Mouse (Mus musculus) erythroblast, embryonic 14.5 days (primary cell): ENCODE results near the gene Stxbp5l. TPM values are rescaled to one million over a fixed set of nuclear protein-coding genes. Genes with fewer than 3 reads are reported as not detected.

Experiments used
- H3K27me3 ChIP-seq: 2 replicates; pipeline ENCODE4 v1.6.1; 2012; ENCODE audit warnings: inconsistent platforms; ENCODE audit not compliant: control insufficient read depth
- H3K36me3 ChIP-seq: 2 replicates; pipeline ENCODE4 v1.6.1; 2012; ENCODE audit warnings: mild to moderate bottlenecking, inconsistent platforms; ENCODE audit not compliant: control insufficient read depth
- H3K4me1 ChIP-seq: 2 replicates; pipeline ENCODE4 v1.6.1; 2012; ENCODE audit warnings: inconsistent platforms; ENCODE audit not compliant: control insufficient read depth
- H3K4me3 ChIP-seq: replicated peaks from 2 replicates; pipeline ENCODE3; 2012; ENCODE audit warnings: moderate library complexity, mild to moderate bottlenecking, inconsistent platforms
- H3K9me3 ChIP-seq: 2 replicates; pipeline ENCODE4 v1.6.1; 2012; ENCODE audit warnings: low read length, inconsistent platforms, mixed read lengths; ENCODE audit not compliant: control insufficient read depth
- GATA1 ChIP-seq: IDR thresholded peaks from 2 replicates; pipeline ENCODE4 v1.6.1; 2012; ENCODE audit warnings: low read length, inconsistent platforms, mixed read lengths
- TAL1 ChIP-seq: IDR thresholded peaks from 3 replicates; pipeline ENCODE4 v1.6.1; 2012; ENCODE audit warnings: low read length, inconsistent platforms, mixed read lengths
- polyA plus RNA-seq: library from polyadenylated mRNA; stranded (reverse); fragments of >175 nt; gene quantifications from 2 replicates; pipeline ENCODE4 v1.2.3, GENCODE M21; 2012

Gene Stxbp5l
- 0.01 TPM in 1 of 2 replicates, not detected in the other for polyA plus RNA-seq

DNA sequence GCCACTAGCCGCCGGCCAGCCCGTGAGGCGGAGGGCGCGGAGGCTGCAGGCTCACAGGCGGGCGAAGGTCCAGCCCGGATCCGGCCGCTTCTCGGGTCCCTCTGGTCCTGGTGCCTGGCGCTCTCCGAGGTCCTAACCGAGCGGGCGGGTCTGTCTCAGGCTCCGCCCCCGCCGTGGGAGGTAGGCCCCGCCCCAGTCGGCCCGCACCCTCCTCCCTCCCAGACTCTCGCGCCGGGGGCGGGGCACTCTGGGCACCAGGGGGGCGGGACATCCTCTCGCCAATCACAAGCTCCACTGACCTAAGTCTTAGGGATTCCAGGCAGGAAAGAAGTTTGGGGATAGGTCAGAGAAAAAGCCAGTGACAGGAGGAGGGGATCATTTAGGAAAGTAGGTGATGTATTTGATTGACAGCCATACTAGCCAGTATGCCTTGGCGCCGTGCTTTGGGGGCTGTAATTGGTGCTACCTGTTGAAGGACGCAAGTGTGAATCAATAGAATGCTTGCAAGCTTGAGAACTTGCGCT lies at the start of gene Stxbp5l:
Gene Stxbp5l (minus strand): TSS at position 142 of the 524 bp plus-strand sequence.
- Histone ChIP-seq H3K27me3 (peaks cover 27% of the 10 kb centered on the region), H3K36me3 (no peaks in the 10 kb centered on the region), H3K4me3 (peak within 1 kb of the TSS; percentile 17), H3K9me3 (no peaks in the 10 kb centered on the region; the same call in 1 of the 2 replicates), H3K4me1 (peaks cover 9% of the 10 kb centered on the region)
- TF ChIP-seq GATA1, result no peak

DNA sequence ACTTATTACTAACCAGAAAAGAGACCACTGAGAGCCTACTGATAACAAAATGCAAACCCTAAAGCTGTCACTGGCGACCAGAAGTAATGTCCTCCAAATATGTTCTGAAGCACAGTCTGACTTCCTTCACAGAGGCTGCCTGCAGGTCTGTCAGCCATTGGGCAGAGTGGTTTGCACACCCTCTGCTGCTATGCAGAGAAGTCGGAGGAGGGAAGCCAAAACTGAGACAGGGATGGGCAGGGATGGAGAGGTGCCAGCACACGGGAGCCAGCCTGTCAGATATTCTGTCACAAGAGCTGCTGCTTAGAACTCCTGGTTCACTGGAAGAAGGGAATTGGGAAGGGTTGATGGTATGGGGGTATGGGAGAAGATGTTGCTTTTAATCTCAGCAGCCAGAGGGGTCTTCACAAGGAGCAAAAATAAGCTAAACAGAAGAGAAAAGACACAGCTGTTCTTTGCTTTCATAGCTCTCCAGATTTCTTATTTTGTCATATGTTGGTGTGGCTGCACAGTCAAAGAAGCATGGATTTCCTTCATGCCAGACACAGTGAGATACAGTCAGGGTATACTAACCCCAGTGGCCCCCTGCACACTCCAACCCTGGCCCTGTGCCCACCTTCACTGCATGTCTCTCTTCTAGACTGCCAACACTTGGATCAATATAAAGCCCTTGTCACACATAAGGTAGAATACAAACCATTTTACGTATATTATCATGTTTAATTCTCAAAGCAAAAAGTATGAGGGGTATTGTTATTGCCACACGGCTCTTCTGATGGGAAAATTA lies 48.8 kb upstream of the Stxbp5l start:
- no peaks in the 10 kb centered on the region for H3K36me3 ChIP-seq
- H3K4me3 ChIP-seq, result no peak overlapping the region
- H3K27me3 ChIP-seq, result no peaks in the 10 kb centered on the region
- TF ChIP-seq GATA1, result no peak
- no peak for TF ChIP-seq TAL1
- H3K4me1 ChIP-seq, result no peaks in the 10 kb centered on the region
- no peaks in the 10 kb centered on the region for H3K9me3 ChIP-seq

DNA sequence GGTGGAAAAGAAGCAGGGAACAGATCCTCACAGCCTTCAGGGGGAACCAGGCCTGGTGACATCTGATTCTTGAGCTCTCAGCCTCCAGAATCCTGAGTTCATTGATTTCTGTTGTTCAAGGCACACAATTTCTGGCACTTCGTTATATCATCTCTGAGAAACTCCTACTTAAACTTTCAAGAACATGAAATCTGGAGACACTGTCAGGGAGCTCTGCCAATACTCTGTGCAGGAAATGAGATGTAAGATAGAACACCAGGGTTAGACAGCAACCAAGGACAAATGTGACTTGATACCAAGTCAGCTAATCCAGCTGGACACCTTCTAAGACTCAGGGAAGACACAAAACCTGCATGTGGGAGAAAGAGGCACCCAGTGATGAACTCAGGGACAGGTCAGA lies 40.7 kb upstream of the Stxbp5l start:
- H3K4me3 ChIP-seq, result no peak overlapping the region
- H3K27me3 ChIP-seq, result no peaks in the 10 kb centered on the region
- TF ChIP-seq TAL1 (no peak), GATA1 (no peak)
- no peaks in the 10 kb centered on the region for H3K4me1 ChIP-seq
- no peaks in the 10 kb centered on the region for H3K9me3 ChIP-seq
- H3K36me3 ChIP-seq, result no peaks in the 10 kb centered on the region

DNA sequence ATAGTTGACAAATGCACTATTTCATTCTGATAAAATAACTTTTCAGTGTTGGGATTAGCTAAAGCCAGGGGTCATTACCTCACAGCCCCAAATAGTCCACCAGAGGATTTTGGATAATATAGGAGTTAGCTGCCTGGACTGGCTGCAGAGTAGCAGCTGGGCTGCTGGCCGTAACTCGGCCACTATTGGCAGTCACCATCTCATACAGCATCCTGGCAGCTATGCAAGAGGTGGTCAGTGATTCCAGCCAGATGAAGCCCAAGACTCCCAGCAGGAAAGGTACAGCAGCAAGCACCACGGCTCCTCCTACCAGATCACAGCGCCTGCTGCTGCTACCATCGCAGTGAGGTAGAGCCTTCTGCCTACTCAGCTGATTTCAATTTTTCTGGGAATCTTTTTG lies 38.1 kb upstream of the Stxbp5l start:
- H3K4me1 ChIP-seq, result no peaks in the 10 kb centered on the region
- H3K9me3 ChIP-seq, result no peaks in the 10 kb centered on the region
- TF ChIP-seq TAL1 (no peak), GATA1 (no peak)
- H3K4me3 ChIP-seq, result no peak overlapping the region
- no peaks in the 10 kb centered on the region for H3K36me3 ChIP-seq
- H3K27me3 ChIP-seq, result no peaks in the 10 kb centered on the region

DNA sequence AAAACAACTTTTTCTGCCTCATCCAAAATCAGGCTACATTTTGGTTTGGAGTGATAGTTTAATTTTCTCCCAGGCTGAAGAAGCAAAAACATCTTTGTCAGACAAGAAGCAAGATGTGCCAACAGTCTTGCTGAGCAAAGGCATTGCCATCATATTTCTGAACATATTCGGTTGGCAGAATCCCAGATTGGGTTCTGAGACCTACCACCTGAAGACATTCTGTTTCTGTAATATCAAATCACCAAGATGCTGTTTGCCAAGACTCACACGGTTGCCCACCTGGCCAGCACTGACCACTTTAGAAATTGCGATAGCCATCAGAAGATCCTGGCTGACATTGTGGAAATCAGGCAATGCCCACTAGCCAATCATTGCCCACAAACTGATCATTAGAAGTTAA lies 37.1 kb upstream of the Stxbp5l start:
- H3K4me1 ChIP-seq, result no peaks in the 10 kb centered on the region
- TF ChIP-seq TAL1, result no peak
- no peaks in the 10 kb centered on the region for H3K27me3 ChIP-seq
- no peaks in the 10 kb centered on the region for H3K36me3 ChIP-seq
- H3K9me3 ChIP-seq, result peaks cover 2% of the 10 kb centered on the region; the same call in 1 of the 2 replicates
- H3K4me3 ChIP-seq, result no peak overlapping the region

DNA sequence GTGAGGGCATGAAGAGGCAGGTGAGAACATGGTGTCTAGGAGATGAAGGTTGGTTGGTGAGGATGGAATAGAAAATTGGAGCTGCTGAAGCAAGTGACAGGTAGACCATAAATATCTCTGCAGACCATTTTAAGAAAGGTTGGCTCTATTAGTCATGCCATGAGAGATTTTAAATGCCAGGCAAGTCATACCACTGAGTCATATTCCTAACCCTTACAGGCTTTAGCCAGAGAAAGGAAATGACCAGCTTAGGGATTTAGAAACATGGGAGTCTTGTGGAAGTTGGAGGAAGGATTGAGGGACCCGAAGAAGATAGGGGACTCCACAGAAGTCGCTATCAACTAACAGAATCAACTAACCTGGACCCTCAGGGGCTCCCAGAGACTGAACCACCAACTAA lies 35.8 kb upstream of the Stxbp5l start:
- no peak for TF ChIP-seq TAL1
- no peak for TF ChIP-seq GATA1
- H3K4me1 ChIP-seq, result no peaks in the 10 kb centered on the region
- H3K9me3 ChIP-seq, result peaks cover 2% of the 10 kb centered on the region; the same call in 1 of the 2 replicates

DNA sequence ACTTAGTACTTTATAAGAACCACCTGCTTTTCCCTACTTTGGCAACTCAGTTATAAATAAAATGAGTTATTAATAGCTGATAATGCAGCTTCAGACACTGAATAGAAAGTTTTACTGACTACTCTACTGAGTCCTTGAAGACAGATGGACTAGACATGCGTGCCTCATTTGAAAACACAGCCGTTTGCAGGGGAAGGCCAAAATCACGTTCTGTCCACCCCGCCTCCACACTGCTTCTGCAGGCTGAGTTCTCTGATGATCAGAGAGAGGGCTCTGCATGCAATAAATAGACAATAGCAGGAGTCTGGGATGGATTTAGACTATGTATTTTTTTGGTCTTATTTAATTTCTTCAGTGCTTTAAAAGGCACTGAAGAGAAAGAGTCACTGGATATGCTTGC lies 20.8 kb upstream of the Stxbp5l start:
- TF ChIP-seq TAL1, result no peak
- no peak for TF ChIP-seq GATA1
- H3K36me3 ChIP-seq, result no peaks in the 10 kb centered on the region
- H3K9me3 ChIP-seq, result no peaks in the 10 kb centered on the region
- H3K27me3 ChIP-seq, result no peaks in the 10 kb centered on the region
- H3K4me1 ChIP-seq, result no peaks in the 10 kb centered on the region
- no peak overlapping the region for H3K4me3 ChIP-seq

More for the DNA sequence above, 35.8 kb upstream of the Stxbp5l start:
- H3K27me3 ChIP-seq, result no peaks in the 10 kb centered on the region
- H3K4me3 ChIP-seq, result no peak overlapping the region
- no peaks in the 10 kb centered on the region for H3K36me3 ChIP-seq

DNA sequence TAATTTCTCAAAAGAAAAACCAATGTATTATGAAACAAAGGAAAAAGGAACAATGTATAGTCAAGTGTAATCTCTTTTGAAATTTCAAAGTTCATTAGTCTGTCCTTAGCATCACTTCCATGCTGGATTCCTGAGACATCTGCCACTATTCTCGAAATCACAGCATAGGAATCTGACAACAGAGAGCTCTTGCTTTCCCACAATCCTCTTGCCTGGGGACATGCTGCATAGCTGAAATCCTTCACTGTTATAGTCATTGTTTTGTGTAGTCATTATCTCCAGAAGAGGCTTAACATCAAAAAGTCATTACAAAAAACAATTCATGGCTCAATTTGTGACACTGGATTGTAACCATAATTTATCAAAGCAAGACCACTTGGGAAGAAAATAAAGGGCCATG lies 20.2 kb upstream of the Stxbp5l start:
- no peak overlapping the region for H3K4me3 ChIP-seq
- no peaks in the 10 kb centered on the region for H3K36me3 ChIP-seq
- no peaks in the 10 kb centered on the region for H3K27me3 ChIP-seq
- no peaks in the 10 kb centered on the region for H3K4me1 ChIP-seq
- TF ChIP-seq GATA1, result no peak
- TF ChIP-seq TAL1, result no peak
- H3K9me3 ChIP-seq, result no peaks in the 10 kb centered on the region

DNA sequence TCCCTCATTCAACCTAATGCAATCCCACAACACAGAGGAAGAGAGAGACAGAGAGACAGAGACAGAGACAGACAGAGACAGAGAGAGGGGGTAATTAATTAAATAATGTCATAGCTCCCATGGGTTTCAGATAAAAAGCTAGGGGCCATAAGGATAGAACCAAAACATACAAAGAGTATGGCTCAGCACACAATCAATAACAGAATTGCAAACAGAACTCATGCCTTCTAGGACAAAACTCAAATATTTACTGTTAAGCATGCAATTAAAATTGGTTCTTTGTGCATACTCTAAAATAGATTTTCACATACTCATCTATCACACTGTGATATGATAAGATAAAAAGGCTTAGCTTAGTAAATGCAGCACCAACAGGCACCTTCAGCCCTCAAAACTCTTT lies 5.2 kb upstream of the Stxbp5l start:
- Histone ChIP-seq H3K36me3 (no peaks in the 10 kb centered on the region), H3K9me3 (no peaks in the 10 kb centered on the region), H3K4me3 (no peak overlapping the region), H3K27me3 (peaks cover 7% of the 10 kb centered on the region), H3K4me1 (peaks cover under 1% of the 10 kb centered on the region; the same call in 1 of the 2 replicates)
- no peak for TF ChIP-seq GATA1
- TF ChIP-seq TAL1, result no peak
